In the genomic region with DNA sequence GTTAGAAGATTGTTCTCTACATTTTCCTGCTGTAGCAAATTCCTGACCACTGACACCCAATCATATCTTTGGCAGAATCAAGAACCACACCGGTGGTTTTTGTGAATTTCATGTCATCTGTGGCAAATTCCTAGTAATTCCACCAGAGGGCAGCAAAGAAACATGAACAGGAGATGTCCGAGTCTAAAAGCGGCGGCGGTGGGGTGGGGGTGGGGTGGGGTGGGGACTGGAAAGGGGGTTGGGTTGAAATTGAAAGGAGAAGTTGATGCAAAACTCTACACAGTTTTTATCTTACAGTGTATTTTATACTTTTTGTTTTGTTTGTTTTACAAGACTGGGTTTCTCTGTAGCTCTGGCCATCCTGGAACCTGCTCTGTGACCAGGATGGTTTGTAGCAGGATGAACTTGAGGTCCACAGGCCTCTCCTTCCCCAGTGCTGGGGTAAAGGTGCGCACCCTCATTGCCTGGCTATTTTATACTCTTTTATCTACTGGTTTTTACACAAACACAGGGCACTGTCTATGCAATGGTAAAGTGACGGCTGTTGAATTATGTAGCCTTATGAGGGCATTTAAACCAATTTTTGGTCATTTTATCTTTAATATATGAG, we compare ENCODE assay signal across 9 mouse cellular contexts. TPM values are rescaled to one million over a fixed set of nuclear protein-coding genes. Genes with fewer than 3 reads are reported as not detected.
DNase-seq lines count a peak whose midpoint lies in the region; ATAC-seq and TF ChIP-seq lines count a peak whose summit lies in the region.
"Had no signal": no experiment of that assay in that cellular context is flagged by ENCODE, and none has a peak within 500 bp of the region (broad histone marks: within the 10 kb centered on the region; RNA-seq: fewer than 3 reads in every experiment).

No protein-coding gene starts in this region.

- peak; percentile 71 for TF ChIP-seq RAD21 in CH12.LX (IDR thresholded peaks at IDR 0.05; ENCODE audit: low read depth, low read length)

- TF ChIP-seq EP300 in CH12.LX (IDR thresholded peaks at IDR 0.05; ENCODE audit: low read length): no peak

- H3K4me2 ChIP-seq in CH12.LX (ENCODE audit: insufficient read depth, low read depth, poor library complexity, severe bottlenecking): peak overlapping the region; percentile 50; the same call in 1 of the 2 replicates
- no peak overlapping the region for H3K4me2 ChIP-seq in forebrain, embryonic 16.5 days (ENCODE audit: low read length)
- 0 out of 2 replicates have a peak overlapping the region, but pooled peaks have one; percentile 10 for H3K4me2 ChIP-seq in midbrain, embryonic 14.5 days (ENCODE audit: low read length)
- H3K4me2 ChIP-seq: embryonic facial prominence, embryonic 15.5 days had no signal

- WGBS in heart, embryonic 10.5 days: 27% methylated on average over 7 of the region's 7 CpGs
- WGBS in forebrain, embryonic 16.5 days: 28% methylated on average over 7 of the region's 7 CpGs
- WGBS in midbrain, embryonic 14.5 days: 28% methylated on average over 7 of the region's 7 CpGs

- in situ Hi-C loops in CH12.LX (cut with MboI; ENCODE audit: low pct_ligation_motif_present, low pct_unique_long_range_greater_than_20kb, low sequenced_read_pairs): loop anchor here (10.0 to 25.0 kb wide), 2 partner anchors 225 to 367 kb away; no protein-coding TSS in a partner anchor

- H3K4me1 ChIP-seq in heart, embryonic 10.5 days: no peaks in the 10 kb centered on the region
- peaks cover 3 to 25% of the 10 kb centered on the region in 2 experiments for H3K4me1 ChIP-seq in CH12.LX (ENCODE audit: control insufficient read depth in 1 of 2, insufficient read depth in 2 of 2)
- H3K4me1 ChIP-seq in forebrain, embryonic 16.5 days (replicated peaks; ENCODE audit: control insufficient read depth, insufficient read depth, low read length): no peaks in the 10 kb centered on the region
- no peaks in the 10 kb centered on the region for H3K4me1 ChIP-seq in midbrain, embryonic 14.5 days (ENCODE audit: control insufficient read depth, insufficient read depth, low read length)
- H3K4me1 ChIP-seq: embryonic facial prominence, embryonic 15.5 days had no signal

- dilution Hi-C loops in CH12.LX (cut with MboI; ENCODE audit: extremely low pct_ligation_motif_present, extremely low pct_unique_long_range_greater_than_20kb, low sequenced_read_pairs): no loop called here

- peak; percentile 26 for ATAC-seq in forebrain, embryonic 16.5 days
- no peak for ATAC-seq in midbrain, embryonic 14.5 days (ENCODE audit: low FRiP score, low TSS enrichment)

- DNase-seq in heart, adult 8-10 months (ENCODE audit: low spot score): peak; percentile 74
- DNase-seq in heart, embryonic 10.5 days (ENCODE audit: low spot score): no peak
- peak; percentile 75 for DNase-seq in CH12.LX (ENCODE audit: extremely low read depth)
- peak; percentile 69 for DNase-seq in brain, adult 2 months (ENCODE audit: low read depth, low spot score)
- DNase-seq in layer of hippocampus, adult 9-11 months: peak; percentile 55
- peak; percentile 82 for DNase-seq in midbrain, embryonic 14.5 days
- DNase-seq in frontal cortex, postnatal 10 days (ENCODE audit: low spot score in 2 of 2): no peak

- no peaks in the 10 kb centered on the region for H3K9me3 ChIP-seq in heart, embryonic 10.5 days
- no peaks in the 10 kb centered on the region for H3K9me3 ChIP-seq in CH12.LX (replicated peaks; ENCODE audit: low read length)
- no peaks in the 10 kb centered on the region for H3K9me3 ChIP-seq in forebrain, embryonic 16.5 days (ENCODE audit: control insufficient read depth, low read length)
- H3K9me3 ChIP-seq in midbrain, embryonic 14.5 days (ENCODE audit: control insufficient read depth, low read length): no peaks in the 10 kb centered on the region
- H3K9me3 ChIP-seq: embryonic facial prominence, embryonic 15.5 days had no signal

- H3K27ac ChIP-seq in heart, embryonic 10.5 days: no peak overlapping the region
- H3K27ac ChIP-seq in CH12.LX (ENCODE audit: insufficient read depth, low read depth): no peak overlapping the region
- no peak overlapping the region for H3K27ac ChIP-seq in forebrain, embryonic 16.5 days (ENCODE audit: low read length)
- no peak overlapping the region for H3K27ac ChIP-seq in midbrain, embryonic 14.5 days (replicated peaks; ENCODE audit: low read depth, low read length)
- H3K27ac ChIP-seq: embryonic facial prominence, embryonic 15.5 days had no signal

- H3K36me3 ChIP-seq in heart, embryonic 10.5 days: no peaks in the 10 kb centered on the region
- no peaks in the 10 kb centered on the region for H3K36me3 ChIP-seq in CH12.LX (replicated peaks in 1 of 2; ENCODE audit: control insufficient read depth in 1 of 2, insufficient read depth in 1 of 2, low read length in 1 of 2)
- H3K36me3 ChIP-seq in forebrain, embryonic 16.5 days (ENCODE audit: control insufficient read depth, insufficient read depth): no peaks in the 10 kb centered on the region
- no peaks in the 10 kb centered on the region for H3K36me3 ChIP-seq in midbrain, embryonic 14.5 days (ENCODE audit: control insufficient read depth, insufficient read depth, low read length)
- H3K36me3 ChIP-seq: embryonic facial prominence, embryonic 15.5 days had no signal

- TF ChIP-seq CTCF in CH12.LX (conservative IDR thresholded peaks at IDR 0.05 in 1 of 2, IDR thresholded peaks at IDR 0.05 in 1 of 2; ENCODE audit: low read depth in 2 of 2, low read length in 2 of 2): peak; percentile 34 to 77; a peak in 3 of 4 replicates

- H3K9ac ChIP-seq in CH12.LX (ENCODE audit: insufficient read depth, low read depth): no peak overlapping the region
- H3K9ac ChIP-seq in forebrain, embryonic 16.5 days (replicated peaks; ENCODE audit: low read depth, low read length): no peak overlapping the region
- no peak overlapping the region for H3K9ac ChIP-seq in midbrain, embryonic 14.5 days (replicated peaks; ENCODE audit: low read length)
- H3K9ac ChIP-seq: embryonic facial prominence, embryonic 15.5 days had no signal

- no peak for TF ChIP-seq POLR2A in CH12.LX (IDR thresholded peaks at IDR 0.05; ENCODE audit: low read depth, low read length)

- H3K79me2 ChIP-seq in CH12.LX (replicated peaks; ENCODE audit: control insufficient read depth, extremely low read depth, insufficient read depth, poor library complexity, severe bottlenecking): no peaks in the 10 kb centered on the region

- H3K27me3 ChIP-seq in heart, embryonic 10.5 days (ENCODE audit: insufficient read depth, poor library complexity, severe bottlenecking): no peaks in the 10 kb centered on the region
- H3K27me3 ChIP-seq in CH12.LX (replicated peaks): no peaks in the 10 kb centered on the region
- H3K27me3 ChIP-seq in forebrain, embryonic 16.5 days (replicated peaks; ENCODE audit: control insufficient read depth, insufficient read depth, low read length): no peaks in the 10 kb centered on the region
- no peaks in the 10 kb centered on the region for H3K27me3 ChIP-seq in midbrain, embryonic 14.5 days (ENCODE audit: control insufficient read depth, insufficient read depth, low read length)
- H3K27me3 ChIP-seq: embryonic facial prominence, embryonic 15.5 days had no signal

- H3K4me3 ChIP-seq in heart, embryonic 10.5 days: no peak overlapping the region
- H3K4me3 ChIP-seq in CH12.LX (replicated peaks in 1 of 3; ENCODE audit: low read depth in 2 of 3, low read length in 2 of 3, poor library complexity in 1 of 3): no peak overlapping the region
- H3K4me3 ChIP-seq in forebrain, embryonic 16.5 days (replicated peaks; ENCODE audit: low read length): no peak overlapping the region
- H3K4me3 ChIP-seq in midbrain, embryonic 14.5 days (replicated peaks; ENCODE audit: low read depth, low read length): no peak overlapping the region
- H3K4me3 ChIP-seq: embryonic facial prominence, embryonic 15.5 days had no signal

TF ChIP-seq in CH12.LX, 34 proteins besides CTCF, POLR2A, EP300 and RAD21:
- no peak for TF ChIP-seq HCFC1 (IDR thresholded peaks at IDR 0.05; ENCODE audit: low read depth, low read length)
- peak; percentile 78 for TF ChIP-seq SMC3 (IDR thresholded peaks at IDR 0.05; ENCODE audit: low read depth, low read length)
- peak; percentile 23 for TF ChIP-seq ZC3H11A (IDR thresholded peaks at IDR 0.05; ENCODE audit: low read depth, low read length)
- peak; percentile 61; the same call in 1 of the 2 replicates for TF ChIP-seq CHD2 (IDR thresholded peaks at IDR 0.05; ENCODE audit: low read length)
- no peak for TF ChIP-seq TCF12 (IDR thresholded peaks at IDR 0.05; ENCODE audit: low read depth, low read length)
- no peak for TF ChIP-seq MXI1 (IDR thresholded peaks at IDR 0.05; ENCODE audit: low read depth, low read length)
- TF ChIP-seq RCOR1 (conservative IDR thresholded peaks at IDR 0.05; ENCODE audit: low read depth, low read length): no peak
- no peak for TF ChIP-seq USF2 (conservative IDR thresholded peaks at IDR 0.05; ENCODE audit: low read depth, low read length)
- no peak for TF ChIP-seq MAFK (IDR thresholded peaks at IDR 0.05; ENCODE audit: insufficient replicate concordance, low read length)
- no peak for TF ChIP-seq IRF4 (IDR thresholded peaks at IDR 0.05; ENCODE audit: low read depth, low read length)
- no peak for TF ChIP-seq MAZ (IDR thresholded peaks at IDR 0.05; ENCODE audit: low read depth, low read length)
- TF ChIP-seq MEF2A (IDR thresholded peaks at IDR 0.05; ENCODE audit: borderline replicate concordance, low read depth, low read length): no peak
- TF ChIP-seq JUN (IDR thresholded peaks at IDR 0.05; ENCODE audit: insufficient read depth, low read depth, low read length): no peak
- no peak for TF ChIP-seq TBP (conservative IDR thresholded peaks at IDR 0.05; ENCODE audit: low read depth, low read length)
TF ChIP-seq in CH12.LX: peak in this region for 3.

RNA-seq across cellular contexts. Expression of gene Casp8, which starts 25.0 kb away (rescaled TPM):
- 1 to 10 TPM; 6.2 to 9.8 (median 7.3) TPM for total RNA-seq in heart, adult 8-10 months (2022)
- polyA plus RNA-seq in heart, embryonic 10.5 days (2016; fragmentation: Nextera tagmentation; extraction: Ambion mirVana): 24.5 and 25.0 TPM in 2 replicates
- total RNA-seq in CH12.LX (2012; rRNA removed) (36.2 and 42.6 TPM in 2 replicates), CH12.LX (2014; rRNA removed) (59.3 and 69.9 TPM in 2 replicates)
- 53.3 and 64.9 TPM in 2 replicates for polyA plus RNA-seq in CH12.LX (2012; ENCODE audit: insufficient read length, low read depth)
- 6.2 and 6.9 TPM in 2 replicates for polyA plus RNA-seq in forebrain, embryonic 16.5 days (2015; fragmentation: Nextera tagmentation; extraction: Ambion mirVana)
- 2.5 and 4.6 TPM in 2 replicates for polyA plus RNA-seq in midbrain, embryonic 14.5 days (2014; fragmentation: Nextera tagmentation; extraction: Ambion mirVana)

RNA-seq across cellular contexts. Expression of gene Cflar, which starts 58.9 kb away (rescaled TPM):
- total RNA-seq in heart, adult 8-10 months (2022): 10 to 100 TPM; 43.5 to 60.4 (median 50.3) TPM
- polyA plus RNA-seq in heart, embryonic 10.5 days (2016; fragmentation: Nextera tagmentation; extraction: Ambion mirVana): 31.5 and 31.6 TPM in 2 replicates
- total RNA-seq in CH12.LX (2012; rRNA removed) (46.8 and 49.2 TPM in 2 replicates), CH12.LX (2014; rRNA removed) (81.1 and 82.0 TPM in 2 replicates)
- polyA plus RNA-seq in CH12.LX (2012; ENCODE audit: insufficient read length, low read depth): 28.3 and 35.7 TPM in 2 replicates
- 15.8 and 18.1 TPM in 2 replicates for polyA plus RNA-seq in forebrain, embryonic 16.5 days (2015; fragmentation: Nextera tagmentation; extraction: Ambion mirVana)
- 11.5 and 16.4 TPM in 2 replicates for polyA plus RNA-seq in midbrain, embryonic 14.5 days (2014; fragmentation: Nextera tagmentation; extraction: Ambion mirVana)

Comparison
In these comparisons a context has a peak if more than half of its experiments do, and no peak if none do; other contexts are left out.
1. DNase-seq: peak in heart, adult 8-10 months (single experiment), CH12.LX (single experiment), brain, adult 2 months (single experiment), layer of hippocampus, adult 9-11 months (single experiment) and midbrain, embryonic 14.5 days (single experiment); none in heart, embryonic 10.5 days (single experiment) and frontal cortex, postnatal 10 days (0 of 2).